Mouse (Mus musculus): ENCODE measurements around the gene Wapl.

GRCm38 (mm10) chr14:34644140-34644539 lies 29.6 kb upstream of the Wapl start:
- TF ChIP-seq CTCF (conservative IDR thresholded peaks at IDR 0.05 in 1 of 2, IDR thresholded peaks at IDR 0.05 in 1 of 2; ENCODE audit: low read depth in 2 of 2, low read length in 2 of 2) (no peak), POLR2A (IDR thresholded peaks at IDR 0.05; ENCODE audit: low read depth, low read length) (no peak), IRF4 (IDR thresholded peaks at IDR 0.05; ENCODE audit: low read depth, low read length) (no peak), ZC3H11A (IDR thresholded peaks at IDR 0.05; ENCODE audit: low read depth, low read length) (no peak), JUN (IDR thresholded peaks at IDR 0.05; ENCODE audit: insufficient read depth, low read depth, low read length) (no peak), ZKSCAN1 (IDR thresholded peaks at IDR 0.05; ENCODE audit: borderline replicate concordance, low read depth, low read length) (no peak), RAD21 (IDR thresholded peaks at IDR 0.05; ENCODE audit: low read depth, low read length) (no peak), ELF1 (IDR thresholded peaks at IDR 0.05; ENCODE audit: low read depth, low read length) (no peak)

Measured in CH12.LX (cell line).